Mouse (Mus musculus): ENCODE results near the gene Rbp3.

Rbp3 gene

GRCm38 (mm10) chr14:33977748-33978147, 23.9 kb downstream of the Rbp3 start:
- DNase-seq, result peak in 1 of 2 experiments; percentile 10

GRCm38 (mm10) chr14:33978604-33979059, 24.8 kb downstream of the Rbp3 start, which contains the start of gene Zfp488:
Gene Zfp488 (minus strand): TSS chr14:33978764.
- DNase-seq, result peak in 1 of 2 experiments; percentile 21

GRCm38 (mm10) chr14:33989201-33989600, 35.4 kb downstream of the Rbp3 start:
- no peak for DNase-seq

GRCm38 (mm10) chr14:33991971-33992370, 38.2 kb downstream of the Rbp3 start:
- no peak for DNase-seq

- DNase-seq, result no peak
Measured at GRCm38 (mm10) chr14:33993051-33993450, 39.2 kb downstream of the Rbp3 start.

- DNase-seq, result no peak
Measured at GRCm38 (mm10) chr14:33993521-33994289, 39.9 kb downstream of the Rbp3 start.

GRCm38 (mm10) chr14:33997427-33997826, 43.6 kb downstream of the Rbp3 start:
- no peak for DNase-seq

GRCm38 (mm10) chr14:34000076-34000475, 46.3 kb downstream of the Rbp3 start:
- DNase-seq, result no peak

- DNase-seq, result no peak
Measured at GRCm38 (mm10) chr14:34001445-34001844, 47.6 kb downstream of the Rbp3 start.

GRCm38 (mm10) chr14:34002358-34002757, 48.6 kb downstream of the Rbp3 start:
- no peak for DNase-seq

Data from kidney, postnatal 25 days (tissue).